Comparison of ENCODE assay signal across 14 mouse cellular contexts in the genomic region with DNA sequence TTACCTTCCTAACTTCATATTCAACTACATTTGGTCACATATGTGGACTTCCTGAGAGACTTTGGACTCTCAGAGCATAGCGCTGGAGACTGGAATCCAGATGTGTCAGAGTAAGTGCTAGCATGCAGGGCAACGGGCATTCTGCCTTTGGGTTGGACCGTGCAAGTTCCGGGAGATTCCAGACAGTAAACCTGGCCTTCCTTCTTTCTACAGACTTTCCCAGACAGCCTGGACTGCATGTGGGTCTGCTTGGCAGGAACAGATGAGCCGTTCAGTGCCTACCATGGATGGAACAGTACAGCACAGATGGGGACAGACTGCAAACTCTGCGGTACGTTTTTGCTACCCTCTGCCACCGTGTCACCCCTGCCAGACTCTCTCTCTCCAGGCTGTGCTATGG.
A peak's percentile ranks its signal among the peaks of the same experiment; 100 is the strongest.
DNase-seq lines count a peak whose midpoint lies in the region; ATAC-seq and TF ChIP-seq lines count a peak whose summit lies in the region.
"Had no signal": no experiment of that assay in that cellular context is flagged by ENCODE, and none has a peak within 500 bp of the region (broad histone marks: within the 10 kb centered on the region; RNA-seq: fewer than 3 reads in every experiment).

No protein-coding gene starts in this region.

- no peaks in the 10 kb centered on the region for H3K4me1 ChIP-seq in forebrain, postnatal 0 days (ENCODE audit: insufficient read depth)
- H3K4me1 ChIP-seq in forebrain, embryonic 15.5 days = no peaks in the 10 kb centered on the region
- peaks cover 9% of the 10 kb centered on the region; the same call in 1 of the 2 replicates for H3K4me1 ChIP-seq in liver, embryonic 13.5 days (replicated peaks)
- H3K4me1 ChIP-seq in stomach, embryonic 15.5 days = no peaks in the 10 kb centered on the region

- no peaks in the 10 kb centered on the region for H3K9me3 ChIP-seq in forebrain, postnatal 0 days (ENCODE audit: low read length)
- no peaks in the 10 kb centered on the region for H3K9me3 ChIP-seq in forebrain, embryonic 15.5 days
- H3K9me3 ChIP-seq in liver, embryonic 13.5 days (replicated peaks) = no peaks in the 10 kb centered on the region
- no peaks in the 10 kb centered on the region for H3K9me3 ChIP-seq in stomach, embryonic 15.5 days
- H3K9me3 ChIP-seq: liver, embryonic 15.5 days had no signal

- no peak overlapping the region for H3K4me2 ChIP-seq in forebrain, postnatal 0 days (ENCODE audit: low read depth)
- H3K4me2 ChIP-seq in forebrain, embryonic 15.5 days (replicated peaks) = no peak overlapping the region
- H3K4me2 ChIP-seq in liver, embryonic 13.5 days = no peak overlapping the region
- no peak overlapping the region for H3K4me2 ChIP-seq in stomach, embryonic 15.5 days
- H3K4me2 ChIP-seq: liver, embryonic 15.5 days had no signal

- H3K4me3 ChIP-seq in forebrain, postnatal 0 days (ENCODE audit: low read depth, low read length) = no peak overlapping the region
- H3K4me3 ChIP-seq in forebrain, embryonic 15.5 days = no peak overlapping the region
- H3K4me3 ChIP-seq in liver, embryonic 13.5 days (replicated peaks) = no peak overlapping the region
- H3K4me3 ChIP-seq in stomach, embryonic 15.5 days (replicated peaks) = no peak overlapping the region
- H3K4me3 ChIP-seq: liver, embryonic 15.5 days had no signal

- H3K27me3 ChIP-seq in forebrain, postnatal 0 days (ENCODE audit: insufficient read depth, low read length) = no peaks in the 10 kb centered on the region
- no peaks in the 10 kb centered on the region for H3K27me3 ChIP-seq in forebrain, embryonic 15.5 days
- peaks cover 6% of the 10 kb centered on the region for H3K27me3 ChIP-seq in liver, embryonic 13.5 days
- no peaks in the 10 kb centered on the region for H3K27me3 ChIP-seq in stomach, embryonic 15.5 days (replicated peaks)

- DNase-seq in forebrain, postnatal 0 days = peak; percentile 29
- no peak for DNase-seq in liver, embryonic 13.5 days
- DNase-seq in liver = no peak
- peak; percentile 27 to 56 for DNase-seq in kidney, postnatal 25 days
- DNase-seq in left cerebral cortex, adult 9 months (ENCODE audit: low spot score in 2 of 2) = no peak
- DNase-seq in spleen, postnatal 14 days (ENCODE audit: low spot score in 2 of 2) = no peak
- DNase-seq: heart, adult 18-20 months; heart, postnatal 14 days; right cerebral cortex, adult 18-20 months had no signal

- H3K9ac ChIP-seq in forebrain, postnatal 0 days = no peak overlapping the region
- no peak overlapping the region for H3K9ac ChIP-seq in forebrain, embryonic 15.5 days (replicated peaks)
- H3K9ac ChIP-seq in liver, embryonic 13.5 days = no peak overlapping the region
- H3K9ac ChIP-seq in stomach, embryonic 15.5 days = no peak overlapping the region
- H3K9ac ChIP-seq: liver, embryonic 15.5 days had no signal

- no peaks in the 10 kb centered on the region for H3K36me3 ChIP-seq in forebrain, postnatal 0 days (ENCODE audit: insufficient read depth)
- no peaks in the 10 kb centered on the region for H3K36me3 ChIP-seq in forebrain, embryonic 15.5 days
- H3K36me3 ChIP-seq in liver, embryonic 13.5 days = no peaks in the 10 kb centered on the region
- no peaks in the 10 kb centered on the region for H3K36me3 ChIP-seq in stomach, embryonic 15.5 days
- H3K36me3 ChIP-seq: liver, embryonic 15.5 days had no signal

- ATAC-seq in forebrain, postnatal 0 days = peak; percentile 82
- ATAC-seq in forebrain, embryonic 15.5 days (replicated peaks) = no peak
- ATAC-seq in liver, embryonic 13.5 days (ENCODE audit: low read depth) = 0 out of 2 replicates have a peak, but pooled peaks have one; percentile 5
- no peak for ATAC-seq in stomach, embryonic 15.5 days (ENCODE audit: insufficient read depth, low FRiP score, low read depth)
- ATAC-seq: hindbrain, postnatal 0 days had no signal

- 76% methylated on average over 8 of the region's 8 CpGs for WGBS in forebrain, postnatal 0 days
- 79% methylated on average over 8 of the region's 8 CpGs for WGBS in forebrain, embryonic 15.5 days
- WGBS in liver, embryonic 13.5 days (ENCODE audit: insufficient replicate concordance) = 88% methylated on average over 8 of the region's 8 CpGs
- 83% methylated on average over 8 of the region's 8 CpGs for WGBS in stomach, embryonic 15.5 days

- no peak for TF ChIP-seq CTCF in forebrain, postnatal 0 days (IDR thresholded peaks at IDR 0.05; ENCODE audit: low read depth)

- no peak overlapping the region for H3K27ac ChIP-seq in forebrain, postnatal 0 days (ENCODE audit: low read depth, low read length)
- no peak overlapping the region for H3K27ac ChIP-seq in forebrain, embryonic 15.5 days (replicated peaks)
- no peak overlapping the region for H3K27ac ChIP-seq in liver, embryonic 13.5 days
- H3K27ac ChIP-seq in stomach, embryonic 15.5 days = peak overlapping the region; percentile 58; the same call in 1 of the 2 replicates
- H3K27ac ChIP-seq: hindbrain, postnatal 0 days; liver, embryonic 15.5 days; macrophage had no signal

Comparison
In these comparisons a context has a peak if more than half of its experiments do, and no peak if none do; other contexts are left out.
1. ATAC-seq: peak in forebrain, postnatal 0 days (single experiment) and liver, embryonic 13.5 days (single experiment); none in forebrain, embryonic 15.5 days (single experiment) and stomach, embryonic 15.5 days (single experiment).
2. DNase-seq: peak in forebrain, postnatal 0 days (single experiment) and kidney, postnatal 25 days (2 of 2); none in liver, embryonic 13.5 days (single experiment), liver (single experiment), left cerebral cortex, adult 9 months (0 of 2) and spleen, postnatal 14 days (0 of 2).